Mouse (Mus musculus) hematopoietic stem cell, adult 5-6 weeks (primary cell): ENCODE results near the gene Ddhd1. TPM values are rescaled to one million over a fixed set of nuclear protein-coding genes. Genes with fewer than 3 reads are reported as not detected.

Source experiments
- ATAC-seq, 2 experiments: fragments of 125-278 bp in 1 of 2; replicated peaks in 1 of 2; 2 replicates each; pipeline ENCODE4 v1.8.0; 2016 to 2017; ENCODE audit warnings: inconsistent platforms in 2 of 2, mild to moderate bottlenecking in 2 of 2, moderate number of reproducible peaks in 2 of 2, low read depth in 1 of 2, moderate TSS enrichment in 1 of 2; ENCODE audit not compliant: low FRiP score in 2 of 2, poor library complexity in 2 of 2, severe bottlenecking in 2 of 2, insufficient read depth in 1 of 2, low TSS enrichment in 1 of 2
- total RNA-seq: library from RNA; stranded (forward); fragments of 172-1452, 232-1000 nt; gene quantifications from 2 replicates; pipeline ENCODE4 v1.2.3, GENCODE M21; 2017

Ddhd1 gene
- total RNA-seq, 1 experiment from 2014 or later: 41.4 TPM

GRCm38 (mm10) chr14:45648999-45649818, 8.7 kb downstream of the Ddhd1 start:
- no peak for ATAC-seq

DNA sequence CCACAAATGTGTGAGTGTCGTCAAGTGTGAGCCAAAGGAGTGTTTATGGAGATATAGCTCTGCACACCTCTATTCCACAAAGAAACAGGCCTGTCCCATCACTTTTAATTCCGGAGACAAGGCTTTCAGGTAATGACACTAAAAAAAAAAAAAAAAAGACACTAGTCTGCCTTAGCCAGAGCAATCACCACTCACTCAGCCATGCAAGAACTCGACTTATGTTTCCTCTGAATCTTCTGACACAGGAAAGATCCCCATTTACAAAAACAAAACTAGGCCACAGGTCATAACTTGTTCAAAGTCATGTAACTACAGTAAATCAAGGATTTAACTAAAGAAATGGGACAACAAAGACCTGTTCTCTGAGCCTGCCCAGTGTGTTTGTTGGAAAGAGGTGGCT, 9.8 kb downstream of the Ddhd1 start:
- ATAC-seq: no peak

- ATAC-seq: no peak
Measured at GRCm38 (mm10) chr14:45647632-45648031, 10.3 kb downstream of the Ddhd1 start.

DNA sequence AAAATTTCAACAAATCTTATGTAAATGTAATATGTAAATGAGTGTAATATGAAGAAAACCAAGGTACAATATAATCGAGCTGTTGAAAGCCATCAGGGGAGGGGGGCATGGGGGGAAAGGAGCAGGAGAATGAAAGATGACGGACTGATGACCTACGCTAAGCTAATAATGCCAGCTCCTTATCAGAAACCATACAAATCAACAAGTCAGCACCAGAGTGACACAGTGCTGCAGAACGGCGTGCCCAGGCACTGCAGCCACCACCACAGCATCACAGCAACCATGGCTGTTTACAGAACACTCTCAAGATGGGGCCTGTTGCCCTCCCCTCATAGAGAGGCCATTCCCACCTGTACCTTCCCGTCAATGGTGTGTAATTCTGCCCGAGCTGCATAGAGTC, 10.8 kb downstream of the Ddhd1 start:
- no peak for ATAC-seq

DNA sequence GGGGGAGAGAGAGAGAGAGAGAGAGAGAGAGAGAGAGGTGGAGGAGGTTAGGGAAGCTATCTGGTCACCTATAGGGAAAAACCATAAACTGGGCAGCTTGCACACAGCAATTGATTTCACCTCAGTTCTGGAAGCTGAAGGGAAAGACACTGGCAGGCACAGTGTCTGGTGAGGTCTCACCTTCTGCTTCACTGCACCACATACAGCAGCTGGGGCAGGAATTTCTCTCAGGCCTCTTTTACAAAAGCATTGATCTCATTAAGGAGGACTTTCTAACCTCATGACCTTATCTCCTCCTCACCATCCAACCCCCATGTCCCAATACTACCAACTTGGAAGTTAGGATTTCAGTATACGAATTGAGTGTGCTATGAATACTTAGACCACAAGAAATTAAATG, 13.2 kb downstream of the Ddhd1 start:
- no peak for ATAC-seq

GRCm38 (mm10) chr14:45644202-45644601, 13.7 kb downstream of the Ddhd1 start:
- no peak for ATAC-seq

- no peak for ATAC-seq
Measured at GRCm38 (mm10) chr14:45643461-45643860, 14.5 kb downstream of the Ddhd1 start.

DNA sequence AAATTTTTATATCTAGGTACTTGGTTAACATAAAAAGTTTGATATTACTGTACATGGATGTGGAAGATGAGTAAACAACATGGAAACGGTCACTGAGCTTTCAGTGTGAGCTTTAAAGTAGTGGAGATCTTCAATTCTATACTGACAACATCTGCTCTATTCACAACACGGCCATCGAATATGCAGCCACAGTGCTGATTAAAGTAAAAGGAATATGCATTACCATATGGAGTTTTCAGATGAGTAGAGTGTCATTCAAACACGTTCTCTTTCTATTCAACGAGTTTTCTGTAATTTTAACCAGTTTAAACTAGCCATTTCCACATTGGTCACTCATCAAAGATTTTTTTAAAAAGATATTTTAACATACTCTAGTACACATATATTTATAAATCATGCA, 15.1 kb downstream of the Ddhd1 start:
- ATAC-seq: no peak

GRCm38 (mm10) chr14:45642217-45642616, 15.7 kb downstream of the Ddhd1 start:
- ATAC-seq: no peak

GRCm38 (mm10) chr14:45638717-45639116, 19.2 kb downstream of the Ddhd1 start:
- no peak for ATAC-seq

DNA sequence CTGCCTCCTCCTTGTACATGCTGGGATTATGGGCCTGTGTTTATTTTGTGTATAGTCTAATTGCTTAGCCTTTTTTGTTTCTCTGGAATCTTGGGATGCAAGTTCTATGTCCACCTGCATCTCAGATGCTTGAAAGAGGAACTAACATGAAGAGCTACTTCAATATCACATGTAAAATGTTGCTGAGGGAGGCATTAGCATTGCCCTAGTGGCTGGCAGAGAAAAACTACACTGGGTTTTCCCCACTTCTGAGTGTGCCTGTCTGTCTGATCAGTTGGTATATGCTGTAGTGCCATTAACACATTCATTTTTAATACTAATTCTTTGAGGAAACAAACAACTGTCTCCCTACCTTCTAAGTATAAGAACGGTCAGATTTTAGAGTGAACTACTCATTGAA, 22.4 kb downstream of the Ddhd1 start:
- no peak for ATAC-seq

- no peak for ATAC-seq
Measured at GRCm38 (mm10) chr14:45632756-45633537, 25.0 kb downstream of the Ddhd1 start.

DNA sequence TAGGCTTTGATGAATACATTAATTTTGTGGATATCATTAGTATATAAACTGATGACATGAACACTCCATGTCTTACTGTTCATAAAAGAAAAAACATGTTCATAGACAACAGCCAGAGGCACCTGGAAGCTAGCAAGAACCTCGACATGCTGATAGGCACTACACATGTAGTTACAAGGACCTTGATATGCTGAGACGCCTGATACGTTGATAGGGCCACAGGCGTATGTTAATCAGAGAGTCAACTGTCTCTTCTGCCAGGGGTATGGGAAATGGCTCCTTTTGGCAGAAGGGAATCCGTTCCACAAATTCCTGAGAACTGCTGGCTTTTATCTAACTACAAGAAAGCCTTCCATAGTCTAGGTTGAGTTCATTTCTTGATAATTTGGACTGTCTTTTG, 27.4 kb downstream of the Ddhd1 start:
- ATAC-seq: no peak

DNA sequence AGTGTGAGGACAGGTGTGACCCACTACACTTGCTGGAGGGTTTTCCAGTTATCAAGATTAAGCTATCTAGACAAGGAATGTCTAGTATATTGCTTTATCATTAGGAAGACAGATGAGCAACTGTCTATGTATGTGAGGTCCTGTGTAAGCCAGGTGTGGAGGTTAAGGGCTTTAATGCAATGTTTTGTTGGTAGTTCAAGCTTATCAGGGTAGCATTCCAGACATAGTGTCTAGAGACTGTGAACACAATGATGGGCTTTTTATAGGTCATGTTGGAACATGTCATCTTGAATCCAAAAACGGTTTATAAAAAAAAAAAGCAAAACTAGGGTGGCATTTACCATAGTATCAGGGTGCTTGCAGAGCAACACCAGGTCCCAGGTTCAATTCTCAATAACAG, 28.0 kb downstream of the Ddhd1 start:
- ATAC-seq: no peak

DNA sequence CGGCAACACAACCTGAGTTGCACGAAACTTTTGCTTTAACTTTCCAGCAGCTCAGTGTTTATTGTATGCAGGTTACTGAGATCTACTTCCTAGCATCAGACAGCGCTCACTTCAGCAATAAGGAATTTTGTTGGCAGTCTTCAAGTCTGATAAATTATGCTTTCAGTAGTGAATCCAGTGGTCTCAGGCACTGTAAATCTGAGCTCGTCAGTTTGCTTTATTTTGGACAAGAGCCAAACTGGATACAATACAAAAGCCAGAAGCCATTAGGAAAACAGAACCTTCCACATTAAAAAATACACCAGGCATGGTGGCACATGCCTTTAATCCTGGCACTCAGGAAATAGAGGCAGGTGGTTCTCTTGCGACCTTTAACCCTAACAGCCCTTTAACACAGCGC, 39.6 kb downstream of the Ddhd1 start:
- ATAC-seq: no peak

GRCm38 (mm10) chr14:45616526-45616925, 41.4 kb downstream of the Ddhd1 start:
- no peak for ATAC-seq

GRCm38 (mm10) chr14:45615776-45616175, 42.2 kb downstream of the Ddhd1 start:
- no peak for ATAC-seq

DNA sequence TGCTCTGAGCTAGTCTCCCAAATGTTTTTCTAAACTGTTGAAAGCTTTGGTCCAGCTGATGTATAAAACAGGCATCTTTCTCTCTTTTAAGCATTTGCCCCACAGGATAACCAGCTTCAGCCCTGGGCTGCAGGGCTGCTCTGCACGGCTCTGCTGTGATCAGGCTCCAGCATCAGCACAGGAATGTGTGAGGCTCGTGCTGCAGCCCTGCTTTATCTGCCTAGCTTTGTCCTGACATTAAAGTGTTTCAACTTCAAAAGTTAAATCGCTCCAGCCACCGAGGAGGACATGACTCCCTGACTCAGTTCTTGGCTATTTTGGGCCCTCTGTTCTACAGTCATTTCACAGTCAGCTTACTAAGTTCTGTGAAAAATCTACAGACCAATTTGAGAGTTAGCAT, 43.1 kb downstream of the Ddhd1 start:
- no peak for ATAC-seq

GRCm38 (mm10) chr14:45614406-45614805, 43.5 kb downstream of the Ddhd1 start:
- no peak for ATAC-seq
